In genomic region chr11:71411958-71412357, GRCm38 (mm10) we compare ENCODE assay signal across 27 mouse cellular contexts.
"Had no signal": no experiment of that assay in that cellular context is flagged by ENCODE, and none has a peak within 500 bp of the region (broad histone marks: within the 10 kb centered on the region; RNA-seq: fewer than 3 reads in every experiment).

No protein-coding gene starts in this region.

- H3K36me3 ChIP-seq: embryonic facial prominence, embryonic 10.5 days; embryonic facial prominence, embryonic 12.5 days; embryonic facial prominence, embryonic 13.5 days; embryonic facial prominence, embryonic 15.5 days; forebrain, embryonic 10.5 days; forebrain, embryonic 12.5 days; forebrain, embryonic 15.5 days had no signal

- H3K27me3 ChIP-seq: embryonic facial prominence, embryonic 12.5 days; embryonic facial prominence, embryonic 13.5 days; embryonic facial prominence, embryonic 15.5 days; forebrain, embryonic 12.5 days; forebrain, embryonic 13.5 days; forebrain, embryonic 15.5 days had no signal

- DNase-seq: cerebellum, adult 8-10 months; cerebellum, adult 9-10 months; cerebellum, adult 9-11 months; cerebellum, postnatal 10 days; cerebellum, postnatal 14 days; cerebellum, postnatal 25 days; cerebellum, postnatal 36 days; embryo, embryonic 11 days; forebrain, postnatal 0 days; gastrocnemius, adult 2 months; gastrocnemius, postnatal 10 days; gastrocnemius, postnatal 14 days; gastrocnemius, postnatal 25 days; gastrocnemius, postnatal 36 days; heart, adult 11 months; heart, adult 2 months had no signal

- H3K4me2 ChIP-seq: embryonic facial prominence, embryonic 12.5 days; embryonic facial prominence, embryonic 13.5 days; embryonic facial prominence, embryonic 15.5 days; forebrain, embryonic 12.5 days; forebrain, embryonic 13.5 days; forebrain, embryonic 15.5 days had no signal

- H3K4me3 ChIP-seq: embryonic facial prominence, embryonic 10.5 days; embryonic facial prominence, embryonic 12.5 days; embryonic facial prominence, embryonic 13.5 days; embryonic facial prominence, embryonic 15.5 days; erythroblast, embryonic 14.5 days; forebrain, embryonic 10.5 days; forebrain, embryonic 12.5 days; forebrain, embryonic 13.5 days; forebrain, embryonic 15.5 days; gastrocnemius, adult 2 months; heart, adult 2 months had no signal

- ATAC-seq: forebrain, embryonic 13.5 days; forebrain, embryonic 14.5 days; forebrain, embryonic 15.5 days; forebrain, embryonic 16.5 days; forebrain, postnatal 0 days had no signal

- H3K4me1 ChIP-seq: embryonic facial prominence, embryonic 12.5 days; embryonic facial prominence, embryonic 13.5 days; embryonic facial prominence, embryonic 15.5 days had no signal

- H3K9me3 ChIP-seq: embryonic facial prominence, embryonic 10.5 days; embryonic facial prominence, embryonic 12.5 days; embryonic facial prominence, embryonic 13.5 days; embryonic facial prominence, embryonic 15.5 days; forebrain, embryonic 10.5 days; forebrain, embryonic 12.5 days; forebrain, embryonic 13.5 days; forebrain, embryonic 15.5 days had no signal

- H3K9ac ChIP-seq: embryonic facial prominence, embryonic 12.5 days; embryonic facial prominence, embryonic 13.5 days; embryonic facial prominence, embryonic 15.5 days; forebrain, embryonic 12.5 days; forebrain, embryonic 13.5 days; forebrain, embryonic 15.5 days; forebrain, postnatal 0 days had no signal

- H3K27ac ChIP-seq: embryonic facial prominence, embryonic 10.5 days; embryonic facial prominence, embryonic 12.5 days; embryonic facial prominence, embryonic 13.5 days; embryonic facial prominence, embryonic 15.5 days; forebrain, embryonic 12.5 days; forebrain, embryonic 13.5 days; forebrain, embryonic 15.5 days; gastrocnemius, adult 2 months; heart, adult 2 months had no signal
